Mouse (Mus musculus) heart, adult 2 months (tissue): ENCODE measurements around the gene Tmem220. TPM values are rescaled to one million over a fixed set of nuclear protein-coding genes. Genes with fewer than 3 reads are reported as not detected.

ENCODE experiments used
- DNase-seq, 2 experiments: peaks; one replicate each; pipeline ENCODE4 v3.0.0; 2021
- H3K27ac ChIP-seq: fragments of 200-600 bp; 2 replicates; pipeline ENCODE4 v1.8.1; 2022
- H3K27me3 ChIP-seq: fragments of 200-500 bp; 2 replicates; pipeline ENCODE4 v1.6.1; 2012; ENCODE audit warnings: mild to moderate bottlenecking, low read length, inconsistent platforms, mixed read lengths; ENCODE audit not compliant: control insufficient read depth, insufficient read depth
- H3K36me3 ChIP-seq: fragments of 200-500 bp; 2 replicates; pipeline ENCODE4 v1.6.1; 2012; ENCODE audit warnings: low read length, inconsistent platforms; ENCODE audit not compliant: control insufficient read depth, insufficient read depth
- H3K4me1 ChIP-seq: fragments of 200-500 bp; 2 replicates; pipeline ENCODE4 v1.6.1; 2011; ENCODE audit warnings: low read length; ENCODE audit not compliant: control insufficient read depth, insufficient read depth
- H3K4me3 ChIP-seq: fragments of 200-600 bp; 2 replicates; pipeline ENCODE4 v1.8.1; 2022
- H3K79me2 ChIP-seq: fragments of 200-500 bp; replicated peaks from 2 replicates; pipeline ENCODE4 v1.6.1; 2012; ENCODE audit warnings: mild to moderate bottlenecking, inconsistent platforms, low read length, moderate library complexity, mixed read lengths; ENCODE audit not compliant: control insufficient read depth, insufficient read depth
- H3K9ac ChIP-seq: fragments of 200-500 bp; 2 replicates; pipeline ENCODE4 v1.6.1; 2012; ENCODE audit warnings: low read depth, mild to moderate bottlenecking, control low read depth, inconsistent platforms, low read length, mixed read lengths
- CTCF ChIP-seq: fragments of 200-600 bp; IDR thresholded peaks from 2 replicates; pipeline ENCODE4 v1.8.1; 2022; ENCODE audit warnings: antibody characterized with exemption, mild to moderate bottlenecking, moderate library complexity
- EP300 ChIP-seq: fragments of 200-500 bp; IDR thresholded peaks from 2 replicates; pipeline ENCODE4 v1.6.1; 2011; ENCODE audit warnings: low read depth, low read length, control low read depth; ENCODE audit not compliant: insufficient read depth
- POLR2A ChIP-seq: fragments of 200-500 bp; IDR thresholded peaks from 2 replicates; pipeline ENCODE4 v1.6.1; 2011; ENCODE audit warnings: mild to moderate bottlenecking, low read depth, low read length, control low read depth; ENCODE audit not compliant: insufficient read depth
- WGBS: fragments of 180-500 bp; shearing (Covaris S2); methylation state at CpG from one replicate; pipeline ENCODE4 v1.1.7; 2018; 5-methylcytosine and 5-hydroxymethylcytosine counted together
- intact Hi-C: fragments of 180-260 bp; cut with DNase I; formaldehyde crosslinking; loops from one replicate; pipeline ENCODE4 v1.15.1; 2025
- polyA plus RNA-seq: library from polyadenylated mRNA; depleted of rRNA; stranded (reverse); fragments of >200 nt; gene quantifications from 2 replicates; pipeline ENCODE4 v1.2.3, GENCODE M21; 2012
- total RNA-seq, 2 experiments: library from RNA; stranded (reverse); gene quantifications; 2 replicates each; pipeline ENCODE4 v1.2.3; 2021

Gene Tmem220
- total and polyA plus RNA-seq, 3 experiments = 1.9 to 2.1 (median 2.0) TPM

GRCm38 (mm10) chr11:67034775-67035485 lies 10.0 kb downstream of the Tmem220 start:
- H3K27ac ChIP-seq = no peak overlapping the region
- intact Hi-C loops = no loop called here
- H3K27me3 ChIP-seq = no peaks in the 10 kb centered on the region
- no peak for DNase-seq
- TF ChIP-seq POLR2A (no peak), EP300 (no peak), CTCF (no peak)
- H3K4me1 ChIP-seq = no peaks in the 10 kb centered on the region; the same call in 1 of the 2 replicates
- H3K4me3 ChIP-seq = no peak overlapping the region
- no peak overlapping the region for H3K9ac ChIP-seq
- H3K36me3 ChIP-seq = no peaks in the 10 kb centered on the region
- no peaks in the 10 kb centered on the region for H3K79me2 ChIP-seq
- WGBS = 65% methylated on average over 4 of the region's 4 CpGs

DNA sequence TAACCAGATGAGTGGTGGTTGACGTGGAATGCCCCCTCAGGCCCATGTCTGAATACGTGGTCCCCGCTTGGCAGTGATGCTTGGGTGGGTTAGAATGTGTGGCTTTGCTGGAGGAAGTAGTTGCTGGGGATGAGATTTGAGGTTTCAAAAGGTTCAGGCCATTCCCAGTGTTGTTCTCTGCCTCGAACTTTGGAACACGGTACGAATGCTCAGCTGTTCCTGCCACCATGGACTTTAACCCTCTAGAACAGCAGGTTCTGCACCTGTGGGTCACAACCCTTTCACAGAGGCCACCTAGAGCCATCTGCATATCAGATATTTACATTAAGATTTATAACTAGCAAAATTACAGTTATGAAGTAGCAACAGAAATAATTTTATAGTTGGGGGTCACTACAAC lies 11.3 kb downstream of the Tmem220 start:
- intact Hi-C loops = no loop called here
- whole genome bisulfite sequencing = 88% methylated on average over 6 of the region's 6 CpGs
- TF ChIP-seq CTCF = no peak

DNA sequence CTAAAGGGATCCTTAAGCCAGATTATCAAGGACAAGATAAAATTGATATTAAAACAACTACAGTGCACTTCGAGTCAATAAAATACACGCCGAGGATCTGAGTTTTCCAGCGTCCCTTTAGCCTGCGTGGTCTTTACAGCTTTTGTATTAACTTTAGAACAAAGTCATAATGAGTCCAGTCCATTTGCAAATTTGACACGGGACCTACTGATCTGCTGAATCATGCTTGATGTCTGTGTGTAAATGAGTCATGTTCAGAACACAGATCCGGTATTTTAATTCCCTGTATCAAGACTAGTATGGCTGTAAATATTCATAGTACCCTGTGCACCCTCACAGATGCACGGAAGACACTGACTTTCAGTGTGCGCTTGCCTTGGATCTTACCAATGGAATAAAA lies 11.9 kb downstream of the Tmem220 start:
- DNase-seq = no peak
- Histone ChIP-seq H3K4me1 (no peaks in the 10 kb centered on the region; the same call in 1 of the 2 replicates), H3K4me3 (no peak overlapping the region), H3K79me2 (no peaks in the 10 kb centered on the region), H3K36me3 (peaks cover 5% of the 10 kb centered on the region; the same call in 1 of the 2 replicates), H3K27ac (no peak overlapping the region), H3K27me3 (no peaks in the 10 kb centered on the region), H3K9ac (no peak overlapping the region)
- intact Hi-C loops = no loop called here
- TF ChIP-seq EP300 = no peak
- TF ChIP-seq CTCF = no peak
- no peak for TF ChIP-seq POLR2A
- 92% methylated on average over 9 of the region's 9 CpGs for WGBS

More for the DNA sequence above, 11.3 kb downstream of the Tmem220 start:
- H3K36me3 ChIP-seq = peaks cover 5% of the 10 kb centered on the region; the same call in 1 of the 2 replicates
- H3K79me2 ChIP-seq = no peaks in the 10 kb centered on the region
- no peak overlapping the region for H3K27ac ChIP-seq
- no peak for DNase-seq
- no peak overlapping the region for H3K9ac ChIP-seq
- H3K4me1 ChIP-seq = no peaks in the 10 kb centered on the region; the same call in 1 of the 2 replicates
- no peaks in the 10 kb centered on the region for H3K27me3 ChIP-seq
- H3K4me3 ChIP-seq = no peak overlapping the region

DNA sequence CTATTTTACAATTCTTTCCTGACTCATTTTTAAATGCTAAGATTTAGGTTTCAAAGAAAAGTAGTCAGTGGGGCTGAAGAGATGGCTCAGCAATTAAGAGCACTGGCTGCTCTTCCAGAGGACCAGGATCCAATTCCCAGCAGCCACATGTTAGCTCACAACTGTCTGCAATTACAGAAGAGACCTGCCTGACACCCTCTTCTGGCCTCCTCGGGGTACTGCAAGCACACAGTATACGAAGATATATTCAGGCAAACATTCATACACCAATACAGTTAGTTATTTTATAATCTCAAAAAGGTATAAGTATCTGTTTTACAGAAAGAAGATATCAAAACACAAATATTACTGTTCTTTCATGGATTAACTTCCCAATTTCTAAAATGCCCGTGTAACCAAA lies 14.8 kb downstream of the Tmem220 start:
- H3K4me3 ChIP-seq = no peak overlapping the region
- H3K27ac ChIP-seq = no peak overlapping the region
- no peaks in the 10 kb centered on the region for H3K27me3 ChIP-seq
- no peaks in the 10 kb centered on the region for H3K79me2 ChIP-seq
- intact Hi-C loops = no loop called here
- 82% methylated on average over 3 of the region's 3 CpGs for WGBS
- no peak for TF ChIP-seq EP300
- peak; percentile 48 for TF ChIP-seq CTCF
- H3K4me1 ChIP-seq = no peaks in the 10 kb centered on the region
- no peak overlapping the region for H3K9ac ChIP-seq
- H3K36me3 ChIP-seq = peaks cover 5% of the 10 kb centered on the region; the same call in 1 of the 2 replicates
- DNase-seq = no peak

GRCm38 (mm10) chr11:67040483-67040882 lies 15.5 kb downstream of the Tmem220 start:
- Histone ChIP-seq H3K27me3 (no peaks in the 10 kb centered on the region), H3K4me3 (no peak overlapping the region), H3K36me3 (peaks cover 5% of the 10 kb centered on the region; the same call in 1 of the 2 replicates), H3K27ac (no peak overlapping the region), H3K9ac (no peak overlapping the region), H3K4me1 (no peaks in the 10 kb centered on the region), H3K79me2 (no peaks in the 10 kb centered on the region)
- intact Hi-C loops = no loop called here
- 63% methylated on average over 6 of the region's 6 CpGs for WGBS
- TF ChIP-seq POLR2A (no peak), EP300 (no peak), CTCF (no peak)
- DNase-seq = no peak

GRCm38 (mm10) chr11:67043007-67043406 lies 18.1 kb downstream of the Tmem220 start:
- intact Hi-C loops = no loop called here
- Histone ChIP-seq H3K27me3 (no peaks in the 10 kb centered on the region), H3K79me2 (0 out of 2 replicates have a peak, but pooled peaks cover 1% of the 10 kb centered on the region), H3K4me1 (peaks cover 1% of the 10 kb centered on the region), H3K9ac (no peak overlapping the region), H3K36me3 (peaks cover 7% of the 10 kb centered on the region; the same call in 1 of the 2 replicates), H3K4me3 (no peak overlapping the region), H3K27ac (no peak overlapping the region)
- no peak for TF ChIP-seq CTCF
- TF ChIP-seq POLR2A = no peak
- TF ChIP-seq EP300 = no peak
- WGBS = 69% methylated on average over 8 of the region's 8 CpGs
- no peak for DNase-seq
